Mouse (Mus musculus): ENCODE measurements around the gene Zbtb48. TPM values are rescaled to one million over a fixed set of nuclear protein-coding genes. Genes with fewer than 3 reads are reported as not detected.

Gene Zbtb48
- polyA plus RNA-seq, 1 experiment from 2014 or later: 20.7 TPM

GRCm38 (mm10) chr4:151993035-151993434, 34.4 kb downstream of the Zbtb48 start:
- no peaks in the 10 kb centered on the region for H3K27me3 ChIP-seq (ENCODE audit: control insufficient read depth, insufficient read depth, low read length)
- no peak overlapping the region for H3K4me2 ChIP-seq (ENCODE audit: low read depth, low read length, severe bottlenecking)
- no peak overlapping the region for H3K9ac ChIP-seq (ENCODE audit: low read length)
- H3K9me3 ChIP-seq (ENCODE audit: control insufficient read depth, low read length): no peaks in the 10 kb centered on the region
- ATAC-seq (replicated peaks; ENCODE audit: low FRiP score): no peak
- H3K4me3 ChIP-seq (ENCODE audit: low read depth, low read length): no peak overlapping the region
- peaks cover 8% of the 10 kb centered on the region for H3K4me1 ChIP-seq (replicated peaks; ENCODE audit: control insufficient read depth, insufficient read depth, low read length)
- WGBS: 86% methylated on average over 6 of the region's 6 CpGs
- H3K27ac ChIP-seq (ENCODE audit: low read depth, low read length): no peak overlapping the region
- DNase-seq (ENCODE audit: low spot score): no peak
- peaks cover 8% of the 10 kb centered on the region for H3K36me3 ChIP-seq (ENCODE audit: control insufficient read depth, insufficient read depth, low read length)

GRCm38 (mm10) chr4:151992091-151992490, 35.4 kb downstream of the Zbtb48 start:
- H3K27ac ChIP-seq (ENCODE audit: low read depth, low read length): no peak overlapping the region
- H3K27me3 ChIP-seq (ENCODE audit: control insufficient read depth, insufficient read depth, low read length): no peaks in the 10 kb centered on the region
- H3K4me1 ChIP-seq (replicated peaks; ENCODE audit: control insufficient read depth, insufficient read depth, low read length): peaks cover 10% of the 10 kb centered on the region
- no peak overlapping the region for H3K4me2 ChIP-seq (ENCODE audit: low read depth, low read length, severe bottlenecking)
- H3K36me3 ChIP-seq (ENCODE audit: control insufficient read depth, insufficient read depth, low read length): peaks cover 8% of the 10 kb centered on the region
- 93% methylated on average over 9 of the region's 9 CpGs for WGBS
- H3K4me3 ChIP-seq (ENCODE audit: low read depth, low read length): no peak overlapping the region
- ATAC-seq (replicated peaks; ENCODE audit: low FRiP score) (no peak), DNase-seq (ENCODE audit: low spot score) (no peak)
- no peak overlapping the region for H3K9ac ChIP-seq (ENCODE audit: low read length)
- H3K9me3 ChIP-seq (ENCODE audit: control insufficient read depth, low read length): no peaks in the 10 kb centered on the region

- DNase-seq (ENCODE audit: low spot score): no peak
- H3K27ac ChIP-seq (ENCODE audit: low read depth, low read length): no peak overlapping the region
Measured at GRCm38 (mm10) chr4:151989110-151989488, 38.4 kb downstream of the Zbtb48 start.

GRCm38 (mm10) chr4:151988342-151989109, 38.9 kb downstream of the Zbtb48 start, which contains the start of gene Thap3:
Gene Thap3, minus strand, starts transcription at chr4:151988997.
- WGBS: 1% methylated on average over 54 of the region's 54 CpGs
- no peaks in the 10 kb centered on the region for H3K27me3 ChIP-seq (ENCODE audit: control insufficient read depth, insufficient read depth, low read length)
- peak within 1 kb of the TSS; percentile 96 for H3K9ac ChIP-seq (ENCODE audit: low read length)
- ATAC-seq (replicated peaks; ENCODE audit: low FRiP score): peak; percentile 81
- H3K36me3 ChIP-seq (ENCODE audit: control insufficient read depth, insufficient read depth, low read length): peaks cover 8% of the 10 kb centered on the region
- H3K27ac ChIP-seq (ENCODE audit: low read depth, low read length): peak within 1 kb of the TSS; percentile 48; the same call in 1 of the 2 replicates
- no peaks in the 10 kb centered on the region for H3K9me3 ChIP-seq (ENCODE audit: control insufficient read depth, low read length)
- H3K4me3 ChIP-seq (ENCODE audit: low read depth, low read length): peak within 1 kb of the TSS; percentile 84
- peaks cover 4% of the 10 kb centered on the region for H3K4me1 ChIP-seq (replicated peaks; ENCODE audit: control insufficient read depth, insufficient read depth, low read length)
- DNase-seq (ENCODE audit: low spot score): peak; percentile 89
- peak within 1 kb of the TSS; percentile 80 for H3K4me2 ChIP-seq (ENCODE audit: low read depth, low read length, severe bottlenecking)

More at GRCm38 (mm10) chr4:151989110-151989488, 38.4 kb downstream of the Zbtb48 start:
- H3K36me3 ChIP-seq (ENCODE audit: control insufficient read depth, insufficient read depth, low read length): peaks cover 8% of the 10 kb centered on the region
- H3K27me3 ChIP-seq (ENCODE audit: control insufficient read depth, insufficient read depth, low read length): no peaks in the 10 kb centered on the region
- H3K4me3 ChIP-seq (ENCODE audit: low read depth, low read length): peak overlapping the region; percentile 84
- peaks cover 7% of the 10 kb centered on the region for H3K4me1 ChIP-seq (replicated peaks; ENCODE audit: control insufficient read depth, insufficient read depth, low read length)
- WGBS: 29% methylated on average over 6 of the region's 6 CpGs
- peak overlapping the region; percentile 80; the same call in 1 of the 2 replicates for H3K4me2 ChIP-seq (ENCODE audit: low read depth, low read length, severe bottlenecking)
- peak overlapping the region; percentile 96 for H3K9ac ChIP-seq (ENCODE audit: low read length)
- no peaks in the 10 kb centered on the region for H3K9me3 ChIP-seq (ENCODE audit: control insufficient read depth, low read length)
- ATAC-seq (replicated peaks; ENCODE audit: low FRiP score): peak; percentile 37; the same call in 1 of the 2 replicates

GRCm38 (mm10) chr4:151988014-151988341, 39.5 kb downstream of the Zbtb48 start:
- no peak for ATAC-seq (replicated peaks; ENCODE audit: low FRiP score)
- Histone ChIP-seq H3K9ac (ENCODE audit: low read length) (peak overlapping the region; percentile 96), H3K36me3 (ENCODE audit: control insufficient read depth, insufficient read depth, low read length) (peaks cover 8% of the 10 kb centered on the region), H3K27me3 (ENCODE audit: control insufficient read depth, insufficient read depth, low read length) (no peaks in the 10 kb centered on the region), H3K27ac (ENCODE audit: low read depth, low read length) (no peak overlapping the region), H3K4me3 (ENCODE audit: low read depth, low read length) (peak overlapping the region; percentile 84), H3K4me2 (ENCODE audit: low read depth, low read length, severe bottlenecking) (peak overlapping the region; percentile 80), H3K9me3 (ENCODE audit: control insufficient read depth, low read length) (no peaks in the 10 kb centered on the region), H3K4me1 (replicated peaks; ENCODE audit: control insufficient read depth, insufficient read depth, low read length) (peaks cover 4% of the 10 kb centered on the region)
- WGBS: 30% methylated on average over 10 of the region's 10 CpGs
- DNase-seq (ENCODE audit: low spot score): no peak

- Histone ChIP-seq H3K4me2 (ENCODE audit: low read depth, low read length, severe bottlenecking) (no peak overlapping the region), H3K27ac (ENCODE audit: low read depth, low read length) (no peak overlapping the region), H3K27me3 (ENCODE audit: control insufficient read depth, insufficient read depth, low read length) (no peaks in the 10 kb centered on the region), H3K4me3 (ENCODE audit: low read depth, low read length) (no peak overlapping the region), H3K9me3 (ENCODE audit: control insufficient read depth, low read length) (no peaks in the 10 kb centered on the region), H3K9ac (ENCODE audit: low read length) (no peak overlapping the region), H3K4me1 (replicated peaks; ENCODE audit: control insufficient read depth, insufficient read depth, low read length) (peaks cover 4% of the 10 kb centered on the region), H3K36me3 (ENCODE audit: control insufficient read depth, insufficient read depth, low read length) (peaks cover 8% of the 10 kb centered on the region)
- no peak for ATAC-seq (replicated peaks; ENCODE audit: low FRiP score)
- WGBS: 75% methylated on average over 8 of the region's 8 CpGs
- DNase-seq (ENCODE audit: low spot score): no peak
Measured at GRCm38 (mm10) chr4:151986650-151987049, 40.8 kb downstream of the Zbtb48 start.

GRCm38 (mm10) chr4:151985886-151986285, 41.6 kb downstream of the Zbtb48 start:
- peaks cover 4% of the 10 kb centered on the region for H3K4me1 ChIP-seq (replicated peaks; ENCODE audit: control insufficient read depth, insufficient read depth, low read length)
- H3K4me3 ChIP-seq (ENCODE audit: low read depth, low read length): no peak overlapping the region
- no peaks in the 10 kb centered on the region for H3K27me3 ChIP-seq (ENCODE audit: control insufficient read depth, insufficient read depth, low read length)
- 45% methylated on average over 10 of the region's 10 CpGs for WGBS
- H3K4me2 ChIP-seq (ENCODE audit: low read depth, low read length, severe bottlenecking): no peak overlapping the region
- peaks cover 1% of the 10 kb centered on the region; the same call in 1 of the 2 replicates for H3K36me3 ChIP-seq (ENCODE audit: control insufficient read depth, insufficient read depth, low read length)
- no peaks in the 10 kb centered on the region for H3K9me3 ChIP-seq (ENCODE audit: control insufficient read depth, low read length)
- H3K9ac ChIP-seq (ENCODE audit: low read length): no peak overlapping the region
- DNase-seq (ENCODE audit: low spot score): no peak
- no peak for ATAC-seq (replicated peaks; ENCODE audit: low FRiP score)
- no peak overlapping the region for H3K27ac ChIP-seq (ENCODE audit: low read depth, low read length)

- no peaks in the 10 kb centered on the region; the same call in 1 of the 2 replicates for H3K36me3 ChIP-seq (ENCODE audit: control insufficient read depth, insufficient read depth, low read length)
- no peak for ATAC-seq (replicated peaks; ENCODE audit: low FRiP score)
Measured at GRCm38 (mm10) chr4:151983560-151983959, 43.9 kb downstream of the Zbtb48 start.

GRCm38 (mm10) chr4:151983043-151983442, 44.4 kb downstream of the Zbtb48 start:
- H3K27me3 ChIP-seq (ENCODE audit: control insufficient read depth, insufficient read depth, low read length): no peaks in the 10 kb centered on the region
- ATAC-seq (replicated peaks; ENCODE audit: low FRiP score) (no peak), DNase-seq (ENCODE audit: low spot score) (no peak)
- H3K27ac ChIP-seq (ENCODE audit: low read depth, low read length): no peak overlapping the region
- H3K4me2 ChIP-seq (ENCODE audit: low read depth, low read length, severe bottlenecking): no peak overlapping the region
- no peak overlapping the region for H3K9ac ChIP-seq (ENCODE audit: low read length)
- H3K9me3 ChIP-seq (ENCODE audit: control insufficient read depth, low read length): no peaks in the 10 kb centered on the region
- no peak overlapping the region for H3K4me3 ChIP-seq (ENCODE audit: low read depth, low read length)
- no peaks in the 10 kb centered on the region; the same call in 1 of the 2 replicates for H3K36me3 ChIP-seq (ENCODE audit: control insufficient read depth, insufficient read depth, low read length)
- WGBS: 66% methylated on average over 17 of the region's 17 CpGs
- peaks cover 2% of the 10 kb centered on the region; the same call in 1 of the 2 replicates for H3K4me1 ChIP-seq (replicated peaks; ENCODE audit: control insufficient read depth, insufficient read depth, low read length)

More at GRCm38 (mm10) chr4:151983560-151983959, 43.9 kb downstream of the Zbtb48 start:
- H3K4me2 ChIP-seq (ENCODE audit: low read depth, low read length, severe bottlenecking): no peak overlapping the region
- DNase-seq (ENCODE audit: low spot score): no peak
- no peak overlapping the region for H3K9ac ChIP-seq (ENCODE audit: low read length)
- no peaks in the 10 kb centered on the region for H3K27me3 ChIP-seq (ENCODE audit: control insufficient read depth, insufficient read depth, low read length)
- no peak overlapping the region for H3K4me3 ChIP-seq (ENCODE audit: low read depth, low read length)
- no peak overlapping the region for H3K27ac ChIP-seq (ENCODE audit: low read depth, low read length)
- no peaks in the 10 kb centered on the region for H3K9me3 ChIP-seq (ENCODE audit: control insufficient read depth, low read length)
- 33% methylated on average over 8 of the region's 9 CpGs for WGBS
- peaks cover 2% of the 10 kb centered on the region; the same call in 1 of the 2 replicates for H3K4me1 ChIP-seq (replicated peaks; ENCODE audit: control insufficient read depth, insufficient read depth, low read length)
